Mouse (Mus musculus): ENCODE data around the gene 4930404H24Rik.
A peak's percentile ranks its signal among the peaks of the same experiment; 100 is the strongest.
"Not testable (repeated sequence)": the region's sequence is repeated elsewhere in the genome, so short reads cannot be mapped to it uniquely, and the experiment has no call there.

4930404H24Rik gene

DNA sequence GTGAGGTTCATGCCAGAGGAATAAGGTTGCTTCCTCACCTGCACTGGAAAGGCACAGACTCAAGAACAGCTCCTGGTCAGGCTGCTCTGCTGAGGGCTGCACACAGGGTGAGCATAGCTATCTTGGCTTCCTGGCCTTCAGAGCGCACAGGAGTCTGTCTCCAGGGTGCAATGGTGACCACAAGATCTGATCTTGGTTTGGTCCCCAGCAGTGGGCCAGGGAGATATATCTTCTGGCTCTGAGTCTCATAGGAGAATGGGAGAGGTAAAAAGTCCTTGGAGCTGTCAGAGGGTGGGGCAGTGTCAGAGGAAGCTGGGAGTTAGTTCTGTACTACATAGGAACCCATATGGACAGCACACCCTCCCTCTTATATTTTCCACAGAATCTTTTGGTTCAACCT, 13.1 kb upstream of the 4930404H24Rik start:
- DNase-seq = no peak

DNA sequence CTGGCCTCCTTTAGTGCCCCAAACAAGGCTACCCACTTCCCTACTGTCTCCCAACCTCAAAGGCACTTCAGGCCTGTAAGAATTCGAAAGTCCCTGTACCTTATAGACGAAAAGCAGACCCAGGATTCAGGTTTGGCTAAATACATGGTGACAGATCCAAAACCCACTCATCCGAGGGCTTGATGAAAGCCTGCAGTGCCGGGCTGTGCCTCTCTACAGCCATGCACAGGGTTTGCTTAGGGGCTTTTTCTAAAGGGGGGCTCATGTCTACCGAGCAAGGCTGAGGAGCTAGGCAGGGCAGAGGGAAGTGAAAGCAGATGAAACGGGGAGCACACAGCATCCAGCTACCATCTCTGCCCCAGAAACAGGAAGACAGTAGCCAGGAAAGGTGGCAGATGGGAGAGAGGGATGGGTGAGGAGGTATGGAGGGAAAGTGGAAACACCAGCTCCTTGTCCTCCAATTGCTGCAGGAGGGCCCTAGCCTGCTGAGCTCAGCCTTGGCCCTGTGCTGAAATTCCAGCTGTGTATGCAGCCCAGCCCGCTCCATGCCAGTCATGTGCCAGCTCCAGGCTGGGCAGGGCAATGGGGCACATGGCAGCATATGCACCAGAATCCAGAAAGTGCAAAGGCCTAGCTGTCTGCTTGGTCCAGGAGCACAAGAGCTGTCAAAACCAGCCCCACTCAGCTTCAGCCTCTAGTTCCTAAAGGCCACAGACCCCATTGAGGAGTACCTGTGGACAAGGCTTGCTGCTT, 11.3 kb upstream of the 4930404H24Rik start:
- peak; percentile 63 for DNase-seq

DNA sequence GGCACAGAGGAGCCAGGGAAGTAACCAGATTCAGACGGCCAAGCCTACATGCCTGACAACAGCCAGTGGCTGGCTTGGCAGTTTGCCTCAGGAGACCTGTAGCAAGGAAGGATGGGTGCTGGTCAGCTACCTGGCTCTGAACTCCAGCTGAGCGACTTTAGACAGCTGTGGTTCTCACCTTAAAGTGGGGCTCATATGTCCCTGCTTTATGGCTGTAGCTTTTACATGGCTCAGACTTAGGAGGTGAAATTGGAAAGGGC, 10.8 kb upstream of the 4930404H24Rik start:
- peak; percentile 50 for DNase-seq

DNA sequence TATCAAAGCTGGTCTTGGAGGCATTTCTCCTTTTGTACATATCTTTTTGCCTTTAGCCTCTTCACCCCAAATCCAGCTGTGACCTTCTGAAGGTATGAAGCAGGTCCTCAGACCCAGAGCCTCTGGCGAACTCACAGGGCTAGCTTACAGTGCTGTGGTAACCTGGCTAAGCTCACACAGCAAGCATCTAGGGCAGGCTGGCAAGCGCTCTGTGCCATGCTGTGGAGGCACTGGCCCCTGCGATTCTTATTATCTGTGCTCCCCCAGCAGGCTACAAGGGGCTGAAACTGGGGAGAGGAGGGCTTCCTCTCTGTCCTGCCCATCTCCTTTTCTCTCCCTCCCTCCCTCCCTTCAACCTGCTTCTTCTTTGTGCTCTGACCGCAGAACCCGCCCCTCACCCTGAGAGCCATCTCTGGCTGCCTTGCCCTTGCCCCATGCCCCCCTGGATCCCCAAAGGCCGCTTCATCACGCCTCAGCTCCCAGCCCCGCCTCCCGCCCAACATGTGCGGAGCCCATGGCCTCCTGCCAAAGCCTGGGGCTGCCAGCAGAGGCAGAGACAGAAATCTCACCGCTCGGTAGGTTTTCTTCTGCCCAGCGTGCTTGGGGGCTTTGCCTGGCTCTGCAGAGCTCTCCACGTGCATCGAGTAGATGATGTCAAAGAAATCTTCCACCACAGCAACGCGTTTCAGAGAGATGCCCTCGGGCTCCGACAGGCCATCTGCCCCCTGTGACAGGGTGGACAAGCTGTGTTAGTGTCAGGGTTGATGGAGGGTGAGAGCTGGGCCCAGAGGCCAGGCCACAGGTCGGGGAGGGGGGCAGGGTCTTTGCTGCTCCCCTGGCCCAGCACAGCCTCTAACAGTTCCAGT, 9.2 kb upstream of the 4930404H24Rik start:
- DNase-seq = peak; percentile 85

DNA sequence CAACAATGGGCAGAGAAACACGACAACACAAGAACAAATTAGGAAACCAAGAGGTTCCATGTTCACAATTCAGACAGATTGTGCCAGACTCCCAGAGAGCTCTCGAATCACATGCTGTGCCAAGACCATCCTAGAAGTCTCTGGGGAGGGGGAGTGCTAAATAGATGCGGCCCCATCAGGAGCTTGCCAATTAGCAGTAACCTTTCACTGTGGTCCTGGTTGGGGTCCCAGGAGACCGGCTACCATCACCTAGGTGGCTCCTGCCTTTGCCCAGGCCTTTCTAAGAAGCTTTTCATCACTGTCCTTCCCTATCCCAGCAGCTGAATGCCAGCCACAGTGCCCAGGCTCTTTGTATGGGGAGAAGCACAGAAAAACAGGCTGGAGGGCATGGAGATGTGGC, 8.5 kb upstream of the 4930404H24Rik start:
- DNase-seq = no peak

DNA sequence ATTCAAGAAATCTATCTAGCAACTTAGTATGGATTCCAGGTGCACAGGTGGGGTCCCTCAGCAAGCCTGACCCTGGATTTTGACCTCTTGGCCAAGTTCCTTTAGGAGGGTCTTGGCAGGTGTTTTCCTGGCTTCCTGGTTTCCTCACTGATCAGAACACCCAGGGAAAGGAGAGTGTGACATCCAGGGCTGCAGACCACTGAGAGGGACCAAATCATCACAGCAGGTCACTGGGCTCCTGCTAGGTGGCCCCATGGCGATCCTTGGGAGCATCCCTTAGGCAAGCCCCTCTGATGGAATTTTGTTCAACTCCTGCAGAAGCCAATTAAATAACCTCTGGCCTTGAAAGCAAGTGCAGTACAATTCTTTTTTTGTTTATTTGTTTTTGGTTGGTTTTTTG, 2.5 kb upstream of the 4930404H24Rik start:
- DNase-seq = no peak

DNA sequence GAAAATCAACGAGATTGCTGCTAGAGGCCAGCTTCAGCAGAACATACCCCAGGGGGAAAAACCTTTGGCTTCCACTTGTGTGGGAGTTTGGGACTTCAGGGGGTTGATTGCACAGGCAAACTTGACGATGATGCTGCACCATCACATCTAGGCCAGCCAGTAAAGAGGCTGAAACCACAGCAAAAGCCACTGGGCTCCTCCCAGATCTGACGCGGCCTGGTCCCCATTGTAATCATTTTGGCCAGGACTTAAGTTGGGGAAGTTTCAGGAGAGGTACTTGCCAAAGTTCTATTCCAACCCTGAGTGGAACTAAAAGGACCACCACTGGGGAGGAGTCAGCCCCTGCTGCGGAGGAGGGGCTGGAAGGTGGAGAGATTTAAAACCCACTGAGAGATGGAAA, 1.6 kb upstream of the 4930404H24Rik start:
- DNase-seq = no peak

DNA sequence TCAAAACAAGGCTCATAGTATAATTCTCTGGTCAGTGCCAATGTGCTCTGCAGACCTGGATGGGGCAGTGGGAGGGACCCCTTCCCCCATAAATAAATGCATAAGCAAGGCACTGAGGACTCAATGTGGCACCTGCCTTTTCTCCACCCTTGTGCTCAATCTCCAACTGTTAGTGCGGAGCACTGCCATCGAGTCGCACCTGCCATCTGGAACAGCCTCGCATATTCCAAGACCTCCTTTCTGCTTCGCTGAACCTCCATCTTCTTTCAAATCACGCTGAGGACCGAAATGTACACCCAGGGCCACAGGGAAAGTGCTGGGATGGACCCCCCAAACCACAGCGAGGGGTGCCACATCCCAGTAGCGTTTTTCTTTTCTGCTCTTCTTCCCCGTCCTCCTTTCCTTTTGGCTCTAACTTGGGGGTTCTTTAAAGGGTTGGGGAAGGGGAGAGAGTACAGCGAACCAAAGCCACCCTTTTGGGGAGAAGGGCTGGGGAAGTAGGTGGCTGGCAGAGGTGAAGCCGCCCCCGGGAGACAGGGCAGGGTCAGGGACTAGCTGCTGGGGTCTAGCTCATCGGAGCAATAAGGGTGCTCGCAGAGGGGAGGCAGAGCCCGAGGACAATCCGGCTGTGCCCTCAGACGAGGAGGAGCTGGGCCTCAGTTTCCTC, 945 bp upstream of the 4930404H24Rik start:
- no peak for DNase-seq

DNA sequence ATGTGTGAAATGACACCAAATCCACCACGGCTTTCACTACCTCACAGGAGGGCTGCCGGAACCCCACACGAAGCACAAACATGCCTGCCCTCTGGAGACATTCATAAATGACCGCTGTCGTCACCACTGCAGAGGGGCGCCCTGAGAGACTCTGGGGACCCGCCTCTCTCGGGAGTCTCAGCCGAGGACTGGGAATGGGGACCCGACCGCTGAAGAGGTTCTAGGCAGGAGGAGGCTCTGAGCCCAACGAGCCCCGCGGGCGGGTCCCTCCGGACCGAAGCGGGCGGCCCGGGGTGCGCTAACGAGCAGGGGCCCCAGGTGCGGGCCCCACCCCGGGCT, 442 bp upstream of the 4930404H24Rik start:
- no peak for DNase-seq

DNA sequence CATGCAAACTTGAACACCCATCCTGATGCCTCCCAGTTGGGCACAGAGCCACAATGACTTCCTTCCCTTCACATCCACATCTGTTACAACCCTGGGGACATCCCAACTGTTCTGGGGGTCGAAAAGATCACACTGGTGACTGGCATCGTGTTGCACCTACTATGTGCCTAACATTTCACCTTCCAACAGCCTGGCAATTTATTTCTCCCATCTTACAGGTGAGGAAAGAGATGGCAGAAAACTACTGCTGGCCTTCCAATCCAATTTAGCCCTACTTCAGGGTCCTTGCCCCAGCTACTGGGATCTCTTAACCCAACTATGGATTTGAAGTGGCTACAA, 772 bp downstream of the 4930404H24Rik start:
- no peak for DNase-seq

DNA sequence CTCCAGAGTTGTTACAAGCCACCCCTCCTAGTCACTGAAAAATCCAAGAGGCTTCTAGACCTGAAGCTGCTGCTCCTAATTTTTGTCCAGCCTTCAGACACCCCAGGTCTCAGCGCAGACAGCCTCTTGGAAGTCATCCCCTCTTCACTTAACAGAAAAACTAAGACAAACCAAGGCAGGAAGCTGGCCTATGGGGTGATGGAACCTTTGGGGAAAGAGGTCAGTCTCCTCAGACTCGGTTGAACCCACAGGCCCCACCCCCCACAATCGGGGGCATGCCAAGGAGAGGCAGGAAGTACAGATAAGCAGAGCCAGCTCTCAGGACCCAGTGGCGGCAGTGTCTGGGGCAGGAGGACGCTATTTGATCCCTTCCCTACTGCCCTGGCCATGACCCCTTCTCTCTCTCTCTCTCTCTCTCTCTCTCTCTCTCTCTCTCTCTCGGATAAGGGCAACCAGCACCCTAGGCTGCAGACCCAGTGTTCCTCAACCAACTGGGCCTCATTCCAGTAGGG, 1.2 kb downstream of the 4930404H24Rik start:
- peak; percentile 41 for DNase-seq

DNA sequence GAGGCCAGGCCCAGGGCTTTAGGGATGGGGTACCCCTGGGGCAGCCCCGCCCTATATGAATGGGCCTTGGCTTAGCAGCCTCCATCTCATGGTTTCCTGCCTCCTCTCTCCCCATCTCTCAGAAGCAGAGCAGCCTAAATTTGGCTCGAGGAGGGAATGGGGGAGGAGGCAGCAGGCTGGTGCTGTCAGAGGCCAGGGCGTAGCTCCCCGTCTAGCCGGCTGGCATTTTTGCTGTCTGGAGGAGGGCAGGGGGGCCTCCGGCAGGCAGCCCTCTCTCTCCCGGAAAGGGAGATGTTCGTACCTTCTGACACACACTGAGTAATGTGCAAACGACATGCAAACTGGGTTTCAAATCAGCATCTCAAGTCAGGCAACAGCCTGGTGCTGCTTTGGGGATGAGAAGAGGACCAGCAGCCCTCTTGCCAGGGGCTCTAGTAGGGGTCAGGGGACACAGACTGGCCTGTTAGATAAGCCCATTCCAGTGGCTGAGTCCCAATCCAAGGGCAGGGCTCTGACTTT, 1.8 kb downstream of the 4930404H24Rik start:
- no peak for DNase-seq

DNA sequence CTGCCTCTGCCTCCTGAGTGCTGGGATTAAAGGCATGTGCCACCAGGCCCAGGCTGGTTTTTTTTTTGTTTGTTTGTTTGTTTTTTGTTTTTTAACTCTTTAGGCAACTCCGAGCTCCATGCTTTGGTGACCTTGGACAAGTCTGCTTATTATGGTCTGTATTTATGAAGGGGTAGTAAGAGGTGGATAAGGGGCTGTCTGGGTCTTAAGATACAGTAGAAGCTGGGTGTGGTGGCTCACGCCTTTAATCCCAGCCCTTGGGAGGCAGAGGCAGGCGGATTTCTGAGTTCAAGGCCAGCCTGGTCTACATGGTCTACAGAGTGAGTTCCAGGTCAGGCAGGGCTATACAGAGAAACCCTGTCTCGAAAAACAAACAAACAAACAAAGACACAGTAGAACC, 2.8 kb downstream of the 4930404H24Rik start:
- DNase-seq = not testable (repeated sequence)

DNA sequence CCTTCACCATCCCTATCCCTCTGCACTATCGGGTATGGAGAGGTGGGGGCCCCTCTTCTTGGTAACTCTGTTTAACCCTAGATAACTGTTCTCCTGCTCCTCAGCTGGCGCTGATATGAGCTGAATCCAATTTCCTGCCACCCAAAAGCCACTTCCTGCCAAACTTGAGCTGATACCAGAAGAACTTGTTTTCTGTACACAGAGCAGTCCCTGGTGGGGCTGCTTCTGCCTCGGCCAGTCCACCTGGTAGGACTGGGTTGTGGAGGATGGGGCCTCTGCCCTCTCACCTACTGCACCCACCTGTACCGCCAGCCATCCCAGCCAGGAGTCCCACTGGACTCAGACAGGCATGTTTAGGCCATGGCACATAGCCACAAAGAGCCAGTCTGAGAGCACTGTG, 3.2 kb downstream of the 4930404H24Rik start:
- DNase-seq = no peak

DNA sequence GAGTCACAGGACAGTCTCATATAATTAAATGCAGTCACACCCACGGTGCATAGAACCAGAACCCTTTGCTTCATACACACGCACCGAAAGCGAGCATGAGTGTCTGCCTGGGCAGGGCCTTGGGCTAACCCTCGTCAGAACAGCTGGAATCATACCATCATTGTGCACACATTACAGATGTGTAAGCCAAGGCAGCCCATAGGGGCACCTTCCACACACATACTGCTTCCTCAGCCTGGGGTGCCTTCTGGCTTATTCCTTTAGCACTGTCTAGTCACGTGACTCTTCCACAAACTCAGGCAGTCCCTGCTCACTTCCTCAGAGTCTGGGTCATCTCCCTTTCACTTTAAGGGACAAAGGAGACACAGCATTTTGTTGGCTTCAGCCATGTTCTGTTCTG, 3.7 kb downstream of the 4930404H24Rik start:
- DNase-seq = no peak

DNA sequence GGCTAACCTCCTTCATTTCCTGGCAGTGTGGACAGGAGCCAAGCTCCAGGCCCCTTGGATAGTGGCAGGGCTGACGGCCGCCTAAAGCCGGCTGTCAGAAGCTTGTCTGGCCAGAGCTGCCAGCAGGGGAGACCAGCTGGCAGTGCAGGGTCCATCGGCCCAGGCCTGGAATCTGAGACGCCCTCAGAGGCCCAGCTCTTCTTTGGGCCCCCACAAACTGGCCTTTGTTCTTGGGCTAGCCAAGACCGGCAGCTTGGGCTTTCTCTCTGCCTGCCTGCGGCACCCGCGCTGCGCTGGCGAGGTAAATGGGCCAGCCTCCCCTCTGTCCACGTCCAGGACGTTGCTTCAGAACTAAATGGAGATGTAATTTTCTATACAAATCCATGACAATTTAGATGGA, 4.3 kb downstream of the 4930404H24Rik start:
- DNase-seq = peak; percentile 59

DNA sequence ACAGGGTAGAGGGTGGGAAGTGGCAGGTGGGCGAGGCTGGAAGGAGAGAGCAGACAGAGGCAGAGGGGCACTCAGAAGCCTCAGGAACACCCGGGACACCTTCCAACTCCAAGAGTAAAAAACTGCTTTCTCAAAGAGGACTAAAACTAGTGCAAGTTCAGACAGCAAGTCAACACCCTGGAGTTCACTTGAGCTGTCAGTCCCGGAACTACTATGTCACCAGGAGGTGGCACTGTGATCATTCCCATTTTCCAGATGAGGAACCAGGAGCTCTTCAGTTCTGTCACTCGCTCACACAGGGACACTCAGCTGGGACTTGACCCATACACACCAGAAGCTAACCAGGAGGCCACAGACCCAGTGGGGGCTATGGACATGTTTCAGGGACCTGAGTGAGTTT, 6.6 kb downstream of the 4930404H24Rik start:
- no peak for DNase-seq

DNA sequence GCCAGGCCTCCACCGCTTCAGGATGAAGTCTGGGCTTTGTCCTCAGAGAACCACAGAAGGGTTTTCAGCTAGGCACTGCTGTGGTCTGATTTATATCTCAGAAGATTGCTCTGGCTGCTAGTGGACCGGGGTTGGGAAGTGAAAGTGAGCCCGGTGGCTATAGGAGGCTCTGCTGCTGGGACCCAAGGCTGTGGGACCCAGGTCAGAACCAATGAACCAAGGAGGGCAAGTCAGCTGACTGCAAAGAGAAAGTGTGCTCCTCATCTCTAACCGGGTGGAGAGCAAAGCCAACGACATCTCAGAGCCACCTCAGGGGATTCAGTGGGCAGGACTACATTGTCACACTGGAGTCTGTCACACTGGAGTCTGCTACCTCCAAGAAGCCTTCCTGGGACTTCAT, 13.8 kb downstream of the 4930404H24Rik start:
- no peak for DNase-seq

DNA sequence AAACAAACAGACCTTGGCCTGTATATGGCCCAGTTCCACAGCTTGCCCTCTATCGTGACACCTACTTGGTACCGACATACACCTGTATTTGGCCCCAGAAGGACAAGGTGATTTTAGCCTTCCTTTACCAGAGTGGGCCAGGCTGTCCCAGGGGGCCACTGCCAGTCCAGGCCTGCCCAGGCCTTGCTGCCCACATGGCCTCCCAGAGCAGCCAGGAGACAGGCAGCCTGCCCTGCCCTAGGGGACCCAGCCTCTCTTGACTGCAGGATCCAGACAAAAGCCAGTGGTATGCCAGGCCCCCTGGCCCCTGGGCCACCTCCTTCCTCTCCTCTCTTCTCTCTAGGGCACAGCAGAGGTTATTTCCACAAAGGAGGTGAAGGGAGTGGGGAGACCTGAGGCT, 15.4 kb downstream of the 4930404H24Rik start:
- DNase-seq = no peak

DNA sequence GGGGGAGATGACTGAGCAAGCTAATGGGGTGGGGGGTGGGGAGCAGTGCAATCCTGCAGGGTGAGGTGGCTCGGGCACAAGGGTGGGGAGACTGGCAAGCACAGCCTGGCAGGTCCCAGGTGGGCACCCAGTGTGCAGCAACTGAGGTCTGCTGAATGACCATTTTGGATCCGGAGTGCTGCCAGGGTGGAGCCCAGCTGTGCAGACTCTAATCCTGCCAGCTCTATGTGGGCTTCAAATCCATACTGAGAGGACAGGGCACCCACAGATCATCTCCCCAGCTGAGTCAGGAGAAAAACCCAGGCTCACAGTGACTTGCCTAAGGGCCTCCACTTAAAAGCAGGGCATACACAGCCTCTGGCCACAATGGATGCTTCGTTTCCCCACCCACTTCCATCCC, 15.8 kb downstream of the 4930404H24Rik start:
- DNase-seq = no peak

DNA sequence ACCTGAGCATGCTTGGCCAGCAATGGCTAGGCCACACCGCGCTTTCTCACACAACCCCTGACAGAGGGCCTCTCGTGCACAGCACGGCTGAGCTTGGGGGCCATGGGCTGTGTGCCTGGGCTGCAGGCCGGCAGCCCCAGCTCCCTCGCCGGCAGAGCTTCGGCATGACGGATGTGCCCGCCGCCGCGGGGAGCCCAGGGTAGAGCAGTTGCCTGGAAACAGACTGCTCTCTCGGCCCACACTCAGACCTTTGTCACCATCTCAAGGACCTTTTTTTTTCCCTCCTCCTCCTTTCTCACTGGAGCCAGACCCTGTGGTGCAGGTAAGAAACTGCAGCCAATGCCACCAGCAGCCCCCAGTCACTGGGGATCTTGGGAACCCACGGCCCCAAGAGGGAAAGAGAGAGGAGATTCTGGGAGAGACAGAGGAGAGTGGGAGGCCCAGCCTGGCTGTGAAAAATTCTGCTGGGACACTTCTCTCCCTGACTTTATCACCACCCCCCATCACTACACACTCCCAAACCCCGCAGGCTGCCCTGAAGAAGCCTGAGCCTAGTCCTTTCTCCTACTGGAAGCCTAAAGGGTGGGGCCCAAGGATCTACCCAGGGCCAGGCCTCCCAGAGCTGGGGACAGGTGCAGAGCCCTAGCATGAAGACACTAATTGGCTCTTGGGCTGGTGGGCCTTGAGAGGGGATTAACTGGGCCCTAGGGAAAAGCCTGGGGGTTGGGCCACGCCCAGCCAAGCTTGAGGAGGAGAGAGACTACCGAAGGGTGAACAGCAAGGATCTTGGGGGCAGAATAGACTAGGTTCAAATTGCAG, 16.8 kb downstream of the 4930404H24Rik start:
- no peak for DNase-seq

DNA sequence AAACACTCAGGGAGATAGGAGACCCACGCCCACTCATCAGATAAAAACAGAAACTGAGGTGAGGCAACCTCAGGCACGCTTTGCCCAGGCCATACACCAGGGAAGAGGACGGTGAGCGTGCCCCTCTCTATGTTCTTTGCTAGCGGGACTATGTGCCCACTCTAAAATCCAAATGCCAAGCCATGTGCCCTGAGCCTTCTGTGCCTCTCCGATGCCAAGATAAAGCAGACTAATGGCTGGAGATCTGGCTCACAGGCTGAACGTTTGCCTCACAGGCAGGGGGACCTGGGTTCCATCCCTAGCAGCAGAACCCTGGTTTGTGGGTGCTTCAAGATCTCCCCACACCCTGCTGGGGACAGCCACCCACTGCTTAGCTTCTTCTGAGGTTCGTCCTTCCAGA, 17.5 kb downstream of the 4930404H24Rik start:
- no peak for DNase-seq

DNA sequence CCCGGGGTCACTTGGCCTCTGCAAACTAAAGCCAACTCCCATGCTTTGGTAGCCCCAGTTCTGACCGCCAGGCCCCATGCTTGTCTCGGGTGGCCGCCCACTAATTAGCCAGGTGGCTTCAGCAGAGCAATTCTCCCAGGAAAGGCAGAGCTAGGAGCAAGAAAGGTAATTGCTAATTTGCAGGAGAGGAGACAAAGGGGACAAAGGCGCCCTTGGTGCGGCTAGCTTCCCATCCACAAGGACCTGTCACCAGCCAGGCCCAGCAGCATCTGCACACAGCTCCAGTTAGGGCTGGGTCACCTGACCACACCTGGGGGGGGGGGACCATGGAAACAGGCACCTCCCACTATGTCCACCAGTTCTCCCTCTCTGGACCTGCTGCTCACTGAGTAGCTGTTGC, 19.0 kb downstream of the 4930404H24Rik start:
- DNase-seq = no peak

Measured in kidney, postnatal 10 days (tissue).